Mouse (Mus musculus): ENCODE results near the gene Ankrd63. TPM values are rescaled to one million over a fixed set of nuclear protein-coding genes. Genes with fewer than 3 reads are reported as not detected.

Ankrd63 gene
- total and polyA plus RNA-seq, 3 experiments, result 0.08 to 0.53 TPM; not detected in 1

DNA sequence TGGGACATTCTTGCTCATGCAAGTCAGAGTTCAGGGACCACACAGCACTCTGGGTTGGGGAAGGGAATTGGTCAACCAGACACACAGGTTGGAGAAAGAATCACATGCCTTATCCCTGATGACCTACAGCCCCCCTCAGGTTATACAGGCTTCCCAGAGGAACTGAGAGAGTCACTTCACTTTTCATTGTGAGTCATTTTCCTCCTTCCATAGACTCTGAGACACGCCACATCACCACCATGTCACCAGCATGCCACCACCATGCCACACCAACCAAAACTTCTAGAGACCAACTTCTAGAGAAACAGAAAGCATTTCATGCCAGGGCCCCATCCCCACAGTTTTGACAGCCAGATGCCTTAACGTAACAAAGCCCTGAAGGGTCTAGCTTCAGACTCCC lies 23.1 kb upstream of the Ankrd63 start:
- Histone ChIP-seq H3K36me3 (ENCODE audit: control insufficient read depth in 1 of 2, insufficient read depth in 2 of 2, low read length in 2 of 2) (peaks cover 0 to 31% of the 10 kb centered on the region in 2 experiments; a peak in 3 of 4 replicates), H3K79me2 (ENCODE audit: control insufficient read depth, insufficient read depth, low read length, poor library complexity) (peaks cover 15% of the 10 kb centered on the region), H3K4me3 (ENCODE audit: control insufficient read depth in 1 of 2, insufficient read depth in 1 of 2, low read depth in 2 of 2, low read length in 2 of 2) (no peak overlapping the region; a peak in 1 of 4 replicates), H3K27ac (ENCODE audit: control insufficient read depth, low read depth, low read length) (no peak overlapping the region), H3K9me3 (replicated peaks; ENCODE audit: insufficient read depth, low read length) (no peaks in the 10 kb centered on the region), H3K9ac (ENCODE audit: control insufficient read depth, low read depth, low read length, poor library complexity, severe bottlenecking) (peak overlapping the region; percentile 75), H3K4me1 (ENCODE audit: control insufficient read depth in 1 of 2, insufficient read depth in 2 of 2, low read length in 2 of 2) (peaks cover 10 to 40% of the 10 kb centered on the region in 2 experiments), H3K27me3 (ENCODE audit: control insufficient read depth in 1 of 2, insufficient read depth in 2 of 2, low read length in 2 of 2) (no peaks in the 10 kb centered on the region)
- TF ChIP-seq POLR2A (IDR thresholded peaks at IDR 0.05; ENCODE audit: control insufficient read depth in 1 of 2, insufficient read depth in 1 of 2, low read depth in 1 of 2, low read length in 2 of 2, poor library complexity in 1 of 2) (no peak), ZMIZ1 (IDR thresholded peaks at IDR 0.05; ENCODE audit: low read depth, low read length) (no peak), UBTF (IDR thresholded peaks at IDR 0.05; ENCODE audit: borderline replicate concordance, insufficient read depth, low read depth, low read length) (no peak)
- no peak for DNase-seq (ENCODE audit: low read depth, low spot score)

DNA sequence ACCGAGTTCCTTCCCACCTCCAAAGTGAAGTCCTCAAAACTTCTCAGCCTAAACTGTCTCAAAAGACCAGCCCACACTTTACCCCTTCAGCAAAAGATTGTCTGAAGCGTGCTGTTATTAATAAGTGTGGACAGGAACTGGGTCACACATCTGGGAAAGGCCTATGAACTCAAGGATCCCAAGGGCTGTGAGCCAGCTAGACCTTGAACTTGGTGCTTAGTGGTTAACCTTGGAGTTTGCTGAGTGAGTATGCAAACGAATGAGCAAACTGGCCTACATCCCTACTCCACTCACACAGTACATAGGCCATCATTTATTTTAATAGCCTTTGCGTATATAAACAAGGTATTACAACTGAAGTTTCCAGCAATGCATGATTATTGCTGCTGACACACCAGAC lies 21.7 kb upstream of the Ankrd63 start:
- Histone ChIP-seq H3K9ac (ENCODE audit: control insufficient read depth, low read depth, low read length, poor library complexity, severe bottlenecking) (no peak overlapping the region), H3K4me1 (ENCODE audit: control insufficient read depth in 1 of 2, insufficient read depth in 2 of 2, low read length in 2 of 2) (peaks cover 10 to 40% of the 10 kb centered on the region in 2 experiments), H3K4me3 (ENCODE audit: control insufficient read depth in 1 of 2, insufficient read depth in 1 of 2, low read depth in 2 of 2, low read length in 2 of 2) (no peak overlapping the region), H3K79me2 (ENCODE audit: control insufficient read depth, insufficient read depth, low read length, poor library complexity) (peaks cover 15% of the 10 kb centered on the region), H3K36me3 (ENCODE audit: control insufficient read depth in 1 of 2, insufficient read depth in 2 of 2, low read length in 2 of 2) (peaks cover 0 to 31% of the 10 kb centered on the region in 2 experiments; a peak in 3 of 4 replicates), H3K9me3 (replicated peaks; ENCODE audit: insufficient read depth, low read length) (no peaks in the 10 kb centered on the region), H3K27ac (ENCODE audit: control insufficient read depth, low read depth, low read length) (no peak overlapping the region), H3K27me3 (ENCODE audit: control insufficient read depth in 1 of 2, insufficient read depth in 2 of 2, low read length in 2 of 2) (no peaks in the 10 kb centered on the region)
- no peak for DNase-seq (ENCODE audit: low read depth, low spot score)
- TF ChIP-seq UBTF (IDR thresholded peaks at IDR 0.05; ENCODE audit: borderline replicate concordance, insufficient read depth, low read depth, low read length), result no peak

DNA sequence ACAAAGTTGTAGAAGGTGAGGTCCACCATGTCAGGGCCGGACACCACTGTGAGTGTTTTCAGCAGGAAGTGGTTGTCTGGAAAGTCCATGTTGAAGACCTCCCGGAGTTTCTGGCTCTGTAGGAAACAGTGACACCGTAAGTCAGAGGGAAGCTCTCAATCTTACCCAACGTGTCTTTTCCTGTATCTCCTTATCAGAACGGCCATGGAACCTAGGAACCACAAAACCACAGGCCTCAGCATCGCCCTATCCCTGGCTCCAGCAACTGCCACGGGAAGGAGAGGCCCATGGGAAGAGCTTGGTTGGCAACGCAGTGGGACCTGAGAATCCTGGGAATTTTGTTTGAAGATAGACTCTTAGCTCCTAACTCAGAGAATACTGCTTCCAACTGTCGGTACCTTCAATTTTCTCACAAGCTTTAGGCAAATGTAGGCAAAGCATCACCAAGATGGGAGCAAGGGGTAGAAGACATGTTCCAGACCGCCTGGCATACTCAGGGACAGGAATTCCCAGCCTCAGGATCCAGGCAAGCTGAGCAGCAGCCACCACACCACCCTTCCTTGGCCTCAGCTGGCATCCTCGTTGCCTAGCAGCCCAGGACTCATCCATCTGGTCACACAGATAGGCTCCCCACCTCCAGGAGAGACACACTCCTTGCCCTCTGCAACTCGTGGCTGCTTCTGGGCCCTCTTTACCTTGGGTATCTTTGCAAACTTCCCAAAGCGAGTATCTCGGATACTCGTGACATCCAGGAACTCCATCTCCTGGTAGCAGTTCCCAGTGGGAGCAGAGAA lies 20.1 kb upstream of the Ankrd63 start:
- TF ChIP-seq GATA1 (IDR thresholded peaks at IDR 0.05; ENCODE audit: low read depth, low read length), result peak; percentile 85
- no peak for TF ChIP-seq MAX (IDR thresholded peaks at IDR 0.05; ENCODE audit: low read length)
- peak; percentile 84 for TF ChIP-seq TCF12 (IDR thresholded peaks at IDR 0.05; ENCODE audit: low read depth, low read length)
- peak; percentile 84 to 90 for TF ChIP-seq EP300 (IDR thresholded peaks at IDR 0.05; ENCODE audit: low read depth in 1 of 2, low read length in 2 of 2)
- TF ChIP-seq SMC3 (IDR thresholded peaks at IDR 0.05; ENCODE audit: low read depth, low read length), result 0 out of 2 replicates have a peak, but pooled peaks have one; percentile 3
- peak; percentile 82 for TF ChIP-seq MYB (IDR thresholded peaks at IDR 0.05; ENCODE audit: low read depth, low read length)
- TF ChIP-seq MYC (IDR thresholded peaks at IDR 0.05; ENCODE audit: low read depth, low read length), result no peak
- peak; percentile 19; the same call in 1 of the 2 replicates for TF ChIP-seq ELF1 (IDR thresholded peaks at IDR 0.05; ENCODE audit: low read depth, low read length)
- TF ChIP-seq HCFC1 (IDR thresholded peaks at IDR 0.05; ENCODE audit: low read depth, low read length), result no peak
- TF ChIP-seq E2F4 (IDR thresholded peaks at IDR 0.05; ENCODE audit: borderline replicate concordance, low read depth, low read length), result no peak
- TF ChIP-seq RCOR1 (IDR thresholded peaks at IDR 0.05; ENCODE audit: low read depth, low read length), result peak; percentile 87
- TF ChIP-seq SIN3A (IDR thresholded peaks at IDR 0.05; ENCODE audit: low read length), result peak; percentile 52; the same call in 1 of the 2 replicates
- peak; percentile 62; the same call in 1 of the 2 replicates for TF ChIP-seq ETS1 (IDR thresholded peaks at IDR 0.05; ENCODE audit: low read depth, low read length)
- no peak for TF ChIP-seq USF2 (IDR thresholded peaks at IDR 0.05; ENCODE audit: borderline replicate concordance in 1 of 2, insufficient read depth in 1 of 2, low read depth in 1 of 2, low read length in 2 of 2)
- no peak for TF ChIP-seq CTCF (IDR thresholded peaks at IDR 0.05 in 2 of 3, conservative IDR thresholded peaks at IDR 0.05 in 1 of 3; ENCODE audit: control insufficient read depth in 1 of 3, insufficient read depth in 1 of 3, low read depth in 2 of 3, low read length in 3 of 3, poor library complexity in 1 of 3, severe bottlenecking in 1 of 3)
- 0 out of 2 replicates have a peak, but pooled peaks have one; percentile 23 for TF ChIP-seq BHLHE40 (IDR thresholded peaks at IDR 0.05; ENCODE audit: borderline replicate concordance, low read depth, low read length)
- TF ChIP-seq MXI1 (IDR thresholded peaks at IDR 0.05; ENCODE audit: low read depth, low read length), result no peak
- 0 out of 2 replicates have a peak, but pooled peaks have one; percentile 30 for TF ChIP-seq ZMIZ1 (IDR thresholded peaks at IDR 0.05; ENCODE audit: low read depth, low read length)
- peak; percentile 67 for TF ChIP-seq TAL1 (IDR thresholded peaks at IDR 0.05; ENCODE audit: low read length)
- no peak overlapping the region for H3K4me3 ChIP-seq (ENCODE audit: control insufficient read depth in 1 of 2, insufficient read depth in 1 of 2, low read depth in 2 of 2, low read length in 2 of 2)
- no peaks in the 10 kb centered on the region for H3K27me3 ChIP-seq (ENCODE audit: control insufficient read depth in 1 of 2, insufficient read depth in 2 of 2, low read length in 2 of 2)
- H3K4me1 ChIP-seq (ENCODE audit: control insufficient read depth in 1 of 2, insufficient read depth in 2 of 2, low read length in 2 of 2), result peaks cover 7 to 32% of the 10 kb centered on the region in 2 experiments; a peak in 3 of 4 replicates
- H3K79me2 ChIP-seq (ENCODE audit: control insufficient read depth, insufficient read depth, low read length, poor library complexity), result peaks cover 15% of the 10 kb centered on the region
- no peaks in the 10 kb centered on the region for H3K9me3 ChIP-seq (replicated peaks; ENCODE audit: insufficient read depth, low read length)
- DNase-seq (ENCODE audit: low read depth, low spot score), result peak; percentile 76
- peak overlapping the region; percentile 20; the same call in 1 of the 2 replicates for H3K27ac ChIP-seq (ENCODE audit: control insufficient read depth, low read depth, low read length)
- peaks cover 0 to 20% of the 10 kb centered on the region in 2 experiments; a peak in 3 of 4 replicates for H3K36me3 ChIP-seq (ENCODE audit: control insufficient read depth in 1 of 2, insufficient read depth in 2 of 2, low read length in 2 of 2)
- H3K9ac ChIP-seq (ENCODE audit: control insufficient read depth, low read depth, low read length, poor library complexity, severe bottlenecking), result no peak overlapping the region
